Mouse (Mus musculus): ENCODE results near the gene Rps11.

DNA sequence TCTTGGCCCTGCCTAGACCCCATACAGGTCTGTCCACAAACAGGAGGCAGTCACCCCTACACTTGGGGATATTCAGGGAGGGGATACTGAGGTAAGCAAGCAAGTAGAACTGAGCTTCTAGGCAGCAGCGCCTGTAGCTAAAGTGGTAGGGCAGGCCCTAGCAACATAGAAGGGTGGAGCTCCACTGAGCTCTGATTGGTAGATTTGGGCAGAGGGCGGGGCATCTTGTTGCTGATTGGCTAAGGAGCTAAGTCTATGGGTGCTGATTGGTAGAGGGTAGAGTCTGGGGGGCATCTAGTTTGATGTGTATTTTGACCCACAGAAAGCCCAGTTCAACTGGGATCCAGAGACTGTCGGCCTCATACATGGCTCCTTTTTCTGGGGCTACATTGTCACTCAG lies 45.3 kb upstream of the Rps11 start:
- TF ChIP-seq POLR2A (IDR thresholded peaks at IDR 0.05; ENCODE audit: insufficient read depth, low read depth, low read length) (no peak), CTCF (IDR thresholded peaks at IDR 0.05) (no peak)
